Mouse (Mus musculus): ENCODE measurements around the gene Il21r. TPM values are rescaled to one million over a fixed set of nuclear protein-coding genes. Genes with fewer than 3 reads are reported as not detected.

Gene Il21r
- polyA plus RNA-seq (2015; fragmentation: Nextera tagmentation; extraction: Ambion mirVana), result 1.2 and 1.5 TPM in 2 replicates

DNA sequence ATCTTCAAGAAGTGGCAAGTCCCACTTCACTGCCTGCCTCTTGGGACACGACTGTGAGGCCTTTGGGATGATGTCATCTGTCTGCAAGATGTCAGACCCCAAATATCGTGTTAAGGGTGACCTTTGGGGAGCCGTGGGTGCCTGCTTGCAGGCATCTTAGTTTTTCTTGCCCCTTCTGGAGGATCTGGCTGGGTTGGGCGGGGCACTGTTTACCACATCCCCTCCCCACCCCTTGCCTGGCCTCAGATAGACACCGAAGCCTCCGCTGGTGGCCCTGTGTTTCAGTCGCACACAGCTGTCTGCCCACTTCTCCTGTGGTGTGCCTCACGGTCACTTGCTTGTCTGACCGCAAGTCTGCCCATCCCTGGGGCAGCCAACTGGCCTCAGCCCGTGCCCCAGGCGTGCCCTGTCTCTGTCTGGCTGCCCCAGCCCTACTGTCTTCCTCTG, at the start of gene Il21r:
TSS of gene Il21r (plus strand) at position 245 of the 447 bp plus-strand sequence.

Other genes with a start within 250 kb of the Il21r start
- 5.6 TPM in 2 replicates for gene Kdm8, start 158.8 kb upstream of the Il21r start, polyA plus RNA-seq (2015; fragmentation: Nextera tagmentation; extraction: Ambion mirVana)
- 95.1 and 95.6 TPM in 2 replicates for gene Nsmce1, start 111.8 kb upstream of the Il21r start, polyA plus RNA-seq (2015; fragmentation: Nextera tagmentation; extraction: Ambion mirVana)
- 5.4 and 8.0 TPM in 2 replicates for gene Il4ra, start 51.3 kb upstream of the Il21r start, polyA plus RNA-seq (2015; fragmentation: Nextera tagmentation; extraction: Ambion mirVana)
- gene Gtf3c1, start 104.4 kb downstream of the Il21r start, polyA plus RNA-seq (2015; fragmentation: Nextera tagmentation; extraction: Ambion mirVana), result 6.3 and 7.3 TPM in 2 replicates
- gene D430042O09Rik, start 104.5 kb downstream of the Il21r start, polyA plus RNA-seq (2015; fragmentation: Nextera tagmentation; extraction: Ambion mirVana), result 2.6 and 2.7 TPM in 2 replicates

Data from spleen, postnatal 0 days (tissue).